Mouse (Mus musculus): ENCODE data around the gene Gpr35. TPM values are rescaled to one million over a fixed set of nuclear protein-coding genes. Genes with fewer than 3 reads are reported as not detected.
"Not testable (repeated sequence)": the region's sequence is repeated elsewhere in the genome, so short reads cannot be mapped to it uniquely, and the experiment has no call there.

Gpr35 gene
- polyA plus RNA-seq, 1 experiment from 2014 or later = 0.50 TPM

GRCm38 (mm10) chr1:92943219-92943989 is 7.3 kb upstream of the Gpr35 start:
- no peaks in the 10 kb centered on the region for H3K27me3 ChIP-seq (ENCODE audit: insufficient read depth, low read length)
- WGBS = 94% methylated on average over 19 of the region's 19 CpGs
- no peak overlapping the region for H3K27ac ChIP-seq (ENCODE audit: low read depth)
- no peak for ATAC-seq (ENCODE audit: insufficient read depth)
- TF ChIP-seq CTCF (IDR thresholded peaks at IDR 0.05; ENCODE audit: low read depth) = no peak
- H3K4me3 ChIP-seq (ENCODE audit: low read depth, low read length) = no peak overlapping the region
- H3K4me1 ChIP-seq (ENCODE audit: insufficient read depth) = no peaks in the 10 kb centered on the region
- H3K4me2 ChIP-seq = no peak overlapping the region
- H3K9ac ChIP-seq = no peak overlapping the region
- DNase-seq = no peak
- H3K9me3 ChIP-seq (ENCODE audit: low read depth, low read length) = no peaks in the 10 kb centered on the region
- H3K36me3 ChIP-seq (ENCODE audit: insufficient read depth) = peaks cover 86% of the 10 kb centered on the region

- peaks cover 58% of the 10 kb centered on the region for H3K36me3 ChIP-seq (ENCODE audit: insufficient read depth)
These were observed 2.7 kb upstream of the Gpr35 start for GRCm38 (mm10) chr1:92947966-92948365.

DNA sequence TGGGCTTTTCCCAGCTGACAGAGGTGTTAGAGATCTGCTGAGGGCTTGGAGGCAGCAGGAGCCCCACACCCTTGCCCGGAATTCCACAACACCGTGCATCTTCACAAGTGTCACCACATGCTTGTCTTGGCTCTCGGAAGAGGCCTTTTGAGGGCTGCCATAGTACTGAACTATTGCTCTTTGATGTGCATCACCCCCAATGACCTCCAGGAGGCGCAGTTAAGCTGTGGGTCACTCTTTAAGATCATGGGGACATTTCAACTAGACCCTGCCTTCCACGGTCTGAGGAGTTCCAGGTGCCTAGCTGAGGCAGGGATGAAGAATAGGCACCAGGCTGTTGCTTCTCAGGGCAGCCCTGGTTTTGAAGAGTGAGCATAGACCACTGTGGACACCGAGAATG is 1.2 kb upstream of the Gpr35 start:
- peak; percentile 42 for DNase-seq
- H3K4me3 ChIP-seq (ENCODE audit: low read depth, low read length) = no peak overlapping the region
- no peak overlapping the region for H3K4me2 ChIP-seq
- H3K27ac ChIP-seq (ENCODE audit: low read depth) = no peak overlapping the region
- peak; percentile 60 for TF ChIP-seq CTCF (IDR thresholded peaks at IDR 0.05; ENCODE audit: low read depth)
- H3K9ac ChIP-seq = no peak overlapping the region
- no peak for ATAC-seq (ENCODE audit: insufficient read depth)
- WGBS = 46% methylated on average over 6 of the region's 6 CpGs
- H3K4me1 ChIP-seq (ENCODE audit: insufficient read depth) = no peaks in the 10 kb centered on the region
- H3K9me3 ChIP-seq (ENCODE audit: low read depth, low read length) = no peaks in the 10 kb centered on the region
- H3K36me3 ChIP-seq (ENCODE audit: insufficient read depth) = peaks cover 46% of the 10 kb centered on the region
- no peaks in the 10 kb centered on the region for H3K27me3 ChIP-seq (ENCODE audit: insufficient read depth, low read length)

More at GRCm38 (mm10) chr1:92947966-92948365, 2.7 kb upstream of the Gpr35 start:
- no peak for ATAC-seq (ENCODE audit: insufficient read depth)
- H3K4me3 ChIP-seq (ENCODE audit: low read depth, low read length) = no peak overlapping the region
- TF ChIP-seq CTCF (IDR thresholded peaks at IDR 0.05; ENCODE audit: low read depth) = no peak
- H3K9me3 ChIP-seq (ENCODE audit: low read depth, low read length) = no peaks in the 10 kb centered on the region
- DNase-seq = no peak
- no peaks in the 10 kb centered on the region for H3K4me1 ChIP-seq (ENCODE audit: insufficient read depth)
- no peaks in the 10 kb centered on the region for H3K27me3 ChIP-seq (ENCODE audit: insufficient read depth, low read length)
- 94% methylated on average over 3 of the region's 3 CpGs for WGBS
- H3K27ac ChIP-seq (ENCODE audit: low read depth) = no peak overlapping the region
- no peak overlapping the region for H3K4me2 ChIP-seq
- no peak overlapping the region for H3K9ac ChIP-seq

- no peaks in the 10 kb centered on the region for H3K27me3 ChIP-seq (ENCODE audit: insufficient read depth, low read length)
- peaks cover 5% of the 10 kb centered on the region; the same call in 1 of the 2 replicates for H3K36me3 ChIP-seq (ENCODE audit: insufficient read depth)
- no peak overlapping the region for H3K9ac ChIP-seq
- H3K9me3 ChIP-seq (ENCODE audit: low read depth, low read length) = no peaks in the 10 kb centered on the region
- 58% methylated on average over 2 of the region's 2 CpGs for WGBS
- no peak overlapping the region for H3K4me3 ChIP-seq (ENCODE audit: low read depth, low read length)
- no peak for DNase-seq
- no peak overlapping the region for H3K27ac ChIP-seq (ENCODE audit: low read depth)
- no peak for TF ChIP-seq CTCF (IDR thresholded peaks at IDR 0.05; ENCODE audit: low read depth)
- no peaks in the 10 kb centered on the region for H3K4me1 ChIP-seq (ENCODE audit: insufficient read depth)
- no peak overlapping the region for H3K4me2 ChIP-seq
- ATAC-seq (ENCODE audit: insufficient read depth) = no peak
These were observed 3.0 kb downstream of the Gpr35 start for GRCm38 (mm10) chr1:92953641-92954040.

GRCm38 (mm10) chr1:92956571-92957335 is 6.1 kb downstream of the Gpr35 start:
- not testable (repeated sequence) for H3K9me3 ChIP-seq (ENCODE audit: low read depth, low read length); H3K27ac ChIP-seq (ENCODE audit: low read depth); H3K9ac ChIP-seq; H3K27me3 ChIP-seq (ENCODE audit: insufficient read depth, low read length); DNase-seq; H3K36me3 ChIP-seq (ENCODE audit: insufficient read depth); H3K4me3 ChIP-seq (ENCODE audit: low read depth, low read length); ATAC-seq (ENCODE audit: insufficient read depth); H3K4me1 ChIP-seq (ENCODE audit: insufficient read depth)
- H3K4me2 ChIP-seq = peak overlapping the region; percentile 52
- TF ChIP-seq CTCF (IDR thresholded peaks at IDR 0.05; ENCODE audit: low read depth) = peak; percentile 69
- 4% methylated on average over 11 of the region's 11 CpGs for WGBS

GRCm38 (mm10) chr1:92958999-92959398 is 8.3 kb downstream of the Gpr35 start:
- DNase-seq = peak; percentile 45
- Histone ChIP-seq H3K4me1 (ENCODE audit: insufficient read depth) (no peaks in the 10 kb centered on the region), H3K4me3 (ENCODE audit: low read depth, low read length) (no peak overlapping the region), H3K27me3 (ENCODE audit: insufficient read depth, low read length) (no peaks in the 10 kb centered on the region), H3K4me2 (no peak overlapping the region), H3K9me3 (ENCODE audit: low read depth, low read length) (no peaks in the 10 kb centered on the region), H3K9ac (no peak overlapping the region), H3K27ac (ENCODE audit: low read depth) (no peak overlapping the region), H3K36me3 (ENCODE audit: insufficient read depth) (no peaks in the 10 kb centered on the region)
- no peak for TF ChIP-seq CTCF (IDR thresholded peaks at IDR 0.05; ENCODE audit: low read depth)
- 84% methylated on average over 1 of the region's 1 CpGs for WGBS
- ATAC-seq (ENCODE audit: insufficient read depth) = no peak

GRCm38 (mm10) chr1:92970791-92971190 is 20.1 kb downstream of the Gpr35 start:
- ATAC-seq (ENCODE audit: insufficient read depth); H3K36me3 ChIP-seq (ENCODE audit: insufficient read depth); DNase-seq: not testable (repeated sequence)

More at GRCm38 (mm10) chr1:92970791-92971190, 20.1 kb downstream of the Gpr35 start:
- not testable (repeated sequence) for H3K9me3 ChIP-seq (ENCODE audit: low read depth, low read length); H3K4me1 ChIP-seq (ENCODE audit: insufficient read depth); H3K27ac ChIP-seq (ENCODE audit: low read depth); H3K4me3 ChIP-seq (ENCODE audit: low read depth, low read length); H3K27me3 ChIP-seq (ENCODE audit: insufficient read depth, low read length); H3K9ac ChIP-seq; H3K4me2 ChIP-seq
- WGBS = 81% methylated on average over 6 of the region's 6 CpGs

Data from lung, embryonic 14.5 days (tissue).